Mouse (Mus musculus) brain, adult 10 weeks (tissue): ENCODE results near the gene Vmn2r2. TPM values are rescaled to one million over a fixed set of nuclear protein-coding genes. Genes with fewer than 3 reads are reported as not detected.

Source experiments
- polyA plus RNA-seq: library from polyadenylated mRNA; stranded (reverse); fragments of 350-450 nt; fragmentation: Illumina TruSeq; extraction: RNeasy Lipid Tissue Mini Kit (QIAGEN cat#74804); gene quantifications from one replicate; pipeline ENCODE4 v1.2.3, GENCODE M21; 2015; ENCODE audit warnings: low read depth, low replicate concordance

Gene Vmn2r2
- polyA plus RNA-seq, result not detected

DNA sequence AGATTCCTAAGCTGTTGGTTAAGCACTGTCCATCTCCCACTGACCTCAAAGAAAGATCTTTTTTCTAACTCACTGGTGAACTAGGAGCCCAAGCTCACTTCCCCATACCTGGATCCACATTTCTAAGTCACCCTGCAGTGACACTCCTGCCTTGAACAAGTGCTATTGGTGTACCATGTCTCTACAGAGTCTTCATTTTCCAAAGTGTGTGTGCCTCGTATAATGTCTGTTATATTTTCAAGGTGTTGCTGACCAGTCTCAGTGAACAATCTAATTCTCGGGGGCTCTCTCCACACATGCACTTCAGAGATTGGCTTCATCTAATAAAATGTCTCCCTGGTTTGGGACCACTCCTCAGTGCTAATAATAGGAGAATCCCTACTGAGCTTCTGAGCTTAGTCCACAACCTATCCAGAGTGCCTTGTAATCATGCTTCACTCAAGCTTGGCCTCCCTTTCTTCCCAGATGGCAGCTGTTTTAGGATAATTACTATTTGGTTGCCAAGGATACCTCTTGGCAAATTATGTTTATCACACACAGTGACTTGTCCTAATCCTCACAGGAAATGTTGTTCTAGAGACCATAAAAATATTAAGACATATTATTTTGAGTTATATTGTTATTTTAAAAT, at the start of gene Vmn2r2:
TSS of gene Vmn2r2 (minus strand) at position 51 of the 631 bp plus-strand sequence.

GRCm38 (mm10) chr3:64081247-64081646, 60.5 kb downstream of the Vmn2r2 start, which contains the start of gene Vmn2r1:
TSS of gene Vmn2r1 (plus strand) at chr3:64081547.

Other genes with a start within 250 kb of the Vmn2r2 start
- gene Plch1, start 242.5 kb downstream of the Vmn2r2 start, polyA plus RNA-seq, result 8.3 TPM
- gene E130311K13Rik, start 212.5 kb downstream of the Vmn2r2 start, polyA plus RNA-seq, result 10.8 TPM
- gene Slc33a1, start 177.2 kb downstream of the Vmn2r2 start, polyA plus RNA-seq, result 31.1 TPM
- gene Gmps, start 165.8 kb downstream of the Vmn2r2 start, polyA plus RNA-seq, result 21.5 TPM
- gene Vmn2r1, start 60.4 kb downstream of the Vmn2r2 start, polyA plus RNA-seq, result 0.25 TPM
- not detected for gene Vmn2r3, start 147.8 kb upstream of the Vmn2r2 start, polyA plus RNA-seq